Mouse (Mus musculus) thymus, postnatal 14 days (tissue): ENCODE results near the gene Peli1.

Experiments
- DNase-seq: peaks from one replicate; pipeline ENCODE4 v3.0.0; 2021

The Peli1 gene

DNA sequence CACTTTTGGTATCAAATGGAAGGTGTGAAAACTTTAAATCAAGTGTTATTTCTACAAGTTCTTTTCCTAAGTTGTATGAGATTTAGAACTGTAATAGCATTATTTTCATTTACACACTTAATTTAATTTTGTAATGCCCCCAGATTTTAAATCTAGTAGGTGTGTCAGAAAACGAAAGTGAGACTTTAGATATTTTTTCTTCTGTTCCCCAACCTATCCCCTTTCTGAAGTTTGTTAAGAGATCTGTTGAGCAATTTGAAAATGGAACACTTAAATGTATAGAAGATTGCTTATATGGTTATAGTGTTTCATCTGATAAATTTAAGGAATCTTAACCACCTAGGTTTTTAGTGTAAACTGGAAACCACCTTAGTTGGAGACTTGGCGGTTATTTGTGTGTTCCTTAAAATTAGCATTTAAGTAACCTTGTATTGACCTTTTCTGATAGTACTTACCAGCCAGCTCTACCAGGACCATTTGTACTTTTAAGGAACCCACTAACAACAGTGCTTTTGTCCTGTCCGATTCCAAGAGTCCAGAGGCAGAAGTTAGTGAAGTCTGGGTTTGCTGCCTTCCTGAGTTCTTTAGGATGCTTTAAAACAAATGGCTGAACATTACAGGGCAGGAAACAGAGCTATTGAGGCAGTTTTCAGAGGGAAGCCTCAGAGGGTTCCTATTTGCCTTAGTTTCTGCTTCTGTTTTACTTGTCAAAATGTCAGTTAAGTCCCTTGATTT lies 2.2 kb downstream of the Peli1 start:
- no peak for DNase-seq

GRCm38 (mm10) chr11:21096590-21096989 lies 5.5 kb downstream of the Peli1 start:
- peak; percentile 51 for DNase-seq

- DNase-seq: no peak
These were observed 7.4 kb downstream of the Peli1 start for GRCm38 (mm10) chr11:21098457-21098856.

GRCm38 (mm10) chr11:21100704-21101103 lies 9.6 kb downstream of the Peli1 start:
- DNase-seq: no peak

DNA sequence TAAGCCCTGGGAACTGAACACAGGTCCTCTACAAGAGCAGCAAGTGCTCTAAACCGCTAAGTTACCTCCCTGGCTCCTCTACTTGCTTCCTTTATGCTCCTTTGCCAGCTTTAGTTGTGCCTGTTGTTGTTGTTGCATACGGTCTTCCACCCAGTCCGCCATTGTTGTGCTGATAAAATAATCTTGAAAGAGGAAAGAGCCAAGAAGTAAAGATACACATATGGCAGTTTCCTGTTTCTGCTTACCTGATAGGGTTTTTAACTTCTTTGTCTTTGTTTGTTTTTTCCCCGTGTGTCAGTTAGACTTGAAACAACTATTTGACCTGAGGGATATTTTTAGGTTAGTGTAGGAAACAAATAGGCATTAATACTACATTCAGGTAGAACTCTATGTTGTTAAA lies 10.2 kb downstream of the Peli1 start:
- no peak for DNase-seq

DNA sequence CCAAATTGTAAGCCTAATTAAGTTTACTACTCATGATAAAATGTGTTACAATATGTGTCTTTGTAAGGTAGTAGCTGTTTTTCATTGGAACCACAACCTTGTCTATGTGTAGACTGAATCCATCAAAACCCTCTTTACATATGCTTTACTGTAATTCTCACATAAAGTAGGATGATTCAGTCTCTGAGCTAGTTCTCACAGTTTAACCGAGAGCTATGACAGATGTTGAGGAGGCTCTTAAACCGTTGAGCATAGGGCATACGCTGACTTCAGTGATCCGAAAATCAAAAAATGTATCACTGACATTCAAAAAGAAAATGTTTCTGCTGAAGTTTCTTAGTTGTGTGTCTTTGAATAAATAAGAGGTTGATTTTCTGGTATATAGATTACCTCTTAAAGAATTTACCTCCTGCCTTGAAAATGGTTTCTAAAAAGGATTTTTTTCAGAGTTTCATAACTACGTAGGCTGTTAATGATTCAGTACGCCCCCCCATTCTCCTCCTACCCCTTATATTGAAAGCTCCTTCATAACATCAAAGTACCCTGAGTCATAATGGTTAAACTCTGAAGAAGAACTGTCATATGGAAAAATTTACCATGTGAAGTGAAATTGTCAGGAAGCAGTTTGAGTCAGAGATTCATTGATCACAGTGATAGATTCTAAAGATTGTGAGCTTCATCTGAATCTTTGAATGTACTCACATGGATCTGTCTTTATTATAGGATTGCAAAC lies 11.3 kb downstream of the Peli1 start:
- DNase-seq: no peak

- no peak for DNase-seq
These were observed 12.1 kb downstream of the Peli1 start for GRCm38 (mm10) chr11:21103186-21103585.

DNA sequence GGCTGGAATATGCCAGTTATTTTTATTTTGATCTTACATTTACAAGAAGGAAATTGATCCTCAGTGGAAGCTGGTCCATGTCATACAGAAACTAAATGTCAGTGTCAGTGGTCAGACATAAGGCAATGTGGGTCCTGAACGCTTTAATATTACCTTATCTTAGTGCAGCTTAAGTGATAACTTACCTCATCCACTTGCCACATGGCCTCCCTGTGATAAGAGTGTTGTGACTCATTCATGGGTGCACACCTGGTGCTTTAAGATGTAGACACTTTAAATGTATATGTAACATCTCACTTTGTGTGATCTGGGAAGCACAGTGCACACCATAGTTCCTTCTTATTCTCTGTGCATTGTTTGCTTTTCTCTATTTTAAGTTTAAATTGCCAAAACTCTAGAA lies 14.3 kb downstream of the Peli1 start:
- DNase-seq: no peak

GRCm38 (mm10) chr11:21107120-21107519 lies 16.0 kb downstream of the Peli1 start:
- DNase-seq: no peak

DNA sequence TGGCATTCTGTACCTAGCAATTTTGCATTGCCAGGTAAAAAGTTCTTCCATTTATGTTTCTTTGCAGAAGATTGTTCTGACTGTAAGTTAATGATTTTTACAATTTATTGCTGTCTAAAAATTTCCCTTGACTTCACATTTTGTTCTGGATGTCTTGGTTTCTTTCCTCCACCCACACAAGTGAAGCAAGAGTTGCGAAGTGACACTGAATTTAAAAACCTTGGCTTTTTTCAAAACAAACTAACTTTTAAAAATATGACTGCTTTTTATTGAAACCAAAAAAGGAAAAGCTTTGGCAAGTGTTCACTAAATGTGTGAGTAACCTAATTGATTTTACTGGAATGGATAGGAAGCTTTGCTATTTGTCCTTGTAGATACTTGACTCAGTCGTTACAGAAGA lies 18.2 kb downstream of the Peli1 start:
- no peak for DNase-seq

- DNase-seq: no peak
These were observed 23.4 kb downstream of the Peli1 start for GRCm38 (mm10) chr11:21114516-21114915.

DNA sequence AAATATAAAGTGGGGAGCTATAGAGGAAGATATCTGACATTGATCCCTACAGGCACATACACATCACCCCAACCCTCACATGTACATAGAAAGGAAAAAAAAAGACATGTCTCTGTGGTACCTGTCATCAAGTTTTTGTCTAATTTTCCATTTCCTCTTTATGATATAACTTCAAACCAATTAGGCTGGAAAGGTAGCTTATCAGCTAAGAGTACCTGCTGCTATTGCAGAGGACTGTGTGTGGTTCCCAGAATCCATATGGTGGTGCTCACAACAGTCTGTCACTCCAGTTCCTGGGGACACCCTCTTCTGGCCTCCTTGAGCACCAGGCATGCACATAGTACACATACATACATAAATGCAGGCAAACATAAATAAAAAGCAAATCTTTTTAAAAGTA lies 24.7 kb downstream of the Peli1 start:
- DNase-seq: no peak

GRCm38 (mm10) chr11:21116623-21117295 lies 25.7 kb downstream of the Peli1 start:
- no peak for DNase-seq

GRCm38 (mm10) chr11:21121737-21122136 lies 30.6 kb downstream of the Peli1 start:
- no peak for DNase-seq

GRCm38 (mm10) chr11:21122399-21122798 lies 31.3 kb downstream of the Peli1 start:
- DNase-seq: no peak

DNA sequence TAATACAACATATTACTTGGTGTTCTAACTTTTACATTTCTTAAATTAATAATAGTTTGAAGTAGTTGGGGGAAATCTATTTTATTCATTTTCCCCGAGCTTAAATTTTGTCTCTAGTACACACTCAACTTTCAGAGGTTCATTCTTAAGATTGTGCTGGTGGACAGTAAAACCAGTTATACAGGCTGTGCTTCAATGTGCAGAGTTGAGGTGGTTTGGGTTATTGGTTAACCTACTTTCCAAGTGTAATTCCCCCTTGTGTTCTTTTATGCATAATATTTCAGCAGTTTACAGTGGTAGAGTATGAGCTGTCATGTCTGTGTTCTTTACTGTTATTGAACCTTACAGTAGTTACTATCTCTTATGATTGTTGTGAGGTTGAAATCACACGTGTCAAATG lies 40.6 kb downstream of the Peli1 start:
- no peak for DNase-seq

DNA sequence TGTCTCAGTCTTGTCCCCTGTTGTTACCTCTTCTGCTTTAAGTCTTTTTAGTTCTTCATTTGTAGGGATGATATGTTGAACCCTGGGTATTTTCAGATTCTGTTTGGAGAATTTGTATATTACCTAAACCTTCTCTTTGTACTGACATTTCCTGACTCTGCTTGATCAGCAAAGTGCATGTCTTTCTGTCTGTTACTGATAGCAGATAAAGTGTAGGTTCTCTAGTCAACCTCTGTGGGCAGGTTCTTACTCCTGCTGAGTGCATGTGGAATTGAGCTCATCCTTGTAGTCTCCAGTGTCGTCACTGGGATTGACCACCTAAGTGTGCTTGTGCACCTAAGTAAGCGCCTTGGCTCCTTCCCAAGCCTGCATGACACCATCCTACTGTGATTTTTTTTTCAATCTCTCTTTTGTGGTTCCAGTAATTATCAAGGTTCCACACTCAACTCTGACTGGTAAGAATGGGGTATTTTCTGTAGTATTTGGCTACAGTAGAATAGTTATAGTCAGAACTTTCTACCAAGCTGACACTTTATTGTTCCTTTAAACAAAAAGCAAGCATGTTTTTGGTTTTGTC lies 43.9 kb downstream of the Peli1 start:
- DNase-seq: no peak

DNA sequence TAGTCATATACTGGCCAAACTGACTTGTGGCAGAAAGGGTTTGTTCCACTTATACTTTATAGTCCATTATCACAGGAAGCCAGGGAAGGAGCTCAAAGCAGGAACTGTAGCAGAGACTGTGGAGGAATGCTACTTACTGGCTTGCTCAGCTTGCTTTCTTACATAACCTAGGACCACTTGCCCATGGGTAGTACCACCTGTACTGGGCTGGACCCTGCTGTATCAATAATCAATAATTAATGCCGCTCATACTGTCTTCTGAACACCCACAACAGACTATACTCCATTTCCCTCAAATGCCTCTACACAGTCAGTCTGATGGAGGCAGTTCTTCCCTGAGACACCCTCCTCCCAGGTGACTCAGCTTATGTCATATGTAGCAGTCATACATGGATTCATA lies 48.4 kb downstream of the Peli1 start:
- DNase-seq: no peak

GRCm38 (mm10) chr11:21141242-21141641 lies 50.2 kb downstream of the Peli1 start:
- no peak for DNase-seq

DNA sequence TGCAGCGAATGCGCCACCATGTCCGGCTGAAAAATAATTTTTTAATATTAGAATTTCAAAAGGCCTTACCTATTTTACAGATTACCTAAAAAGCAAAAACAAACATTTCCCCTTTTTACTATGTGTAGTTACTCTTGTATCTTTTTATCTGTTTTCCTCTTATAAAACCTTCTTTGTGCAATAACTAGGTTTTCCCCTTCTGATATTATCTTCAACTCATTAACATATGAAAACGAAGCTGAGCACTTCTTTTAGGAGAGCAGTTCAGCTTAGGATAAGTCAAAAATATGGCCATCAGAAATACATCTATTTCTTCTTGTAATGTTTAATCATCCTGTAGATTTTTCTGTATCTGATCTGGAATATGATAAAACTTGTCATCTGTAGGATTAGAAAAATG lies 50.7 kb downstream of the Peli1 start:
- no peak for DNase-seq

- no peak for DNase-seq
These were observed 58.4 kb downstream of the Peli1 start for GRCm38 (mm10) chr11:21149476-21149875.

DNA sequence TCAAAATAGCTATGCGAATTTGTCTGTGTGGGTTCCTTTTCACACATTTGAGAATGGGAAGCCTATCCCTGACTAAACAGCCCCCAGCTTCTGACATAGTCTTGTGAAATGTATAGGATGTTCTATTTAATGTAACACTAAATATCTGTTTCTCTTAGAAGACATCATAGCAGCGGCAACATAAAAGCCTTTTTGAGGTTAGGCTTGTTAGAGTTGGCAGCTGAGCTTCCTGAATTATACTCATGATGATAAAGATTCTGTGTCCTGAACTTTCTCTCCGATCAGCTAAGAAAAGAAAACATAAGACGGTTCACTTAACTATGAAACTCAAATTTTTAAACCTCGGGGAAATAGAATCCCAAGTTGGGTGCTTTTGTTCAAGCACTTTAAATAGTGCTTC lies 59.2 kb downstream of the Peli1 start:
- DNase-seq: peak; percentile 26

DNA sequence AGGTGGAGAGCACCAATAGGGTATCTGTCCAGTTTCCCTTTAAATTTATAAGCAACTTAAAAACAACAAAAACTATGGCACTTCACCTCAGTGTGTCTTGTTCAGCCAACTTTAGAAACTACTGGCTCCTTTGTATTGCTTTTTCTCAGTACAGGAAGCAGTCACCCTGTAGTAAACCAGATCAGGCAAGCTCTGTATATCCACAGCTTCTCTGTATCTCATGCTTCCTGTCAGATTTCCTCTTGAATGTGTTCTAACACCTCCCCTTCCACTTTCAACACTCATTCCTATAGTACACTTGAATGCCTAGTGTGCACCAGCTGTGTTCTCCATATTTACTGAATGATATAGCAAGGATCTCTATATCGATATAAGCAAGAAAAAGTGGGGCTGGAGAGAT lies 60.6 kb downstream of the Peli1 start:
- no peak for DNase-seq

DNA sequence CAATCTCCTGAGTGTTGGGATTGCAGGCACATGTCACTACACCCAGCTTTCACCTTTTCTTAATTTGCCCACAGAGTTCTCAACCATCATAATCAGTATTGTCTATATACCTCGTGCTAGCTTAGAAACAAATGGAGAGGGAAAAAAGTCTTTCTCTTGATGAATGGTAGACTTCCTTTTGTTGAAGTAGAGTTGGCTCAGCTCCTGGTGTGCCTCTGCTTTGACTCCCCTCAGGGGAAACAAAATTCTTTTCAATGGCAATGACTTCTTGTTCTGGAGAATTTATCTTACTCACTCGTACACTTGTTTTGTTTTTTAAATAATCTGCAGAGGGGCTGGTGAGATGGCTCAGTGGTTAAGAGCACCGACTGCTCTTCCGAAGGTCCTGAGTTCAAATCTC lies 62.0 kb downstream of the Peli1 start:
- no peak for DNase-seq
